Mouse (Mus musculus): ENCODE data around the gene Supt20.
A peak's percentile ranks its signal among the peaks of the same experiment; 100 is the strongest.

Gene Supt20

DNA sequence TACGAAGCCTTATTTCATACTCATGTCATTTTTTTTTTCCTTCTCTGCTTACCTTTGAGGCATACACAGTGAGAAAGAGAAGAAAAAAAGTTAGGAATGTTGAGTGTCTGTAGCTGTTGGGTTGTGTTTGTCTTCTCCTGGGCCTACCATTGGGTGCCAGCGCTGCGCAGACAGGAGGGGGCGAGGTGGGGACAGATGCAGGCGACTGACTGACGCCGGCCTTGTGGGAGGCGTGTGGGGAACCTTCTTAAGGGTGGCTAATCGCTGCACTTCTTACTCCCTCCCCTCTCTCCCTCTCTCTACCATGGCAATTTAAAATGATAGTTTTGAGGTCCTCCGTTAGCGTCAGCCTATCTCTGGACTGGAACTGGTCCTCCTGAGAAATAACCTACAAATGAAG is 63.5 kb downstream of the Supt20 start:
- DNase-seq, result peak; percentile 39 to 53

DNA sequence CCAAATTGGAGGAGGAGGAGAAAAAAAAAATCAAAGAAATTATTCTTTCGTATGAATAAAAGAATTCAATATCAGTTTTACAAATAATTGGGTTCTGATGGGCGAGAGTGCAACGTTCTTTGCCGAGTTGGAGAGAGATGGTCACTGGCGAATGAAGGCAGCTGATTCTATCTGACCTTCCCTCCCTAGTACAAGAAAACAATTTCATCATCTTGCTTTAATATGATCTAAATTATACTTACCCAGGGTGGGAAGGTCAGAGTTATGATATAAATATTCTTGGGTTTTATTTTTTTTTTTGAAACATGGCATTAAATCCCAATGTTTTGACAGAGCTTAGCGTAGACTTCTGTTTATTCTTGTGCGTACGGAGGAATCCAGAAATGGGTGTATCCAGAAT is 64.8 kb downstream of the Supt20 start:
- DNase-seq, result no peak

DNA sequence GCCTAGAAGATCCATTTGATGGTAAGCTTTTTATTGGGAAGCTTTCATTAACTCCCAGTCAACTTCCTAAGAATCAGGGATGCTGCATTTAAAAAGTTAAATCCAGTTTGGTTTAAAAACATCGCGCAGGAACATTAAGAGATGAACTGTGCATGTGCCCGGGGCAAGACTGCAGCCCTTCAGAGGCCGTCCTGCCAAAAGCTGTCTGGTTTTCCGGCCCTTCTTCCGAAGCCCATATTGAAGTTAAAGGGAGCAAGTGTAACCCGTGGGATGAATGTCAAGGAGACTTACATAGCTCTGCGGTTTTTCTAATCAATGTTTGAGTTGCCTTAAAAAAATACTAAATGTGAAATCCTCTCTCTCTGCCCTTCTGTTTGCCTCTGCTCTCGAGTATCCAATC is 66.6 kb downstream of the Supt20 start:
- no peak for DNase-seq

DNA sequence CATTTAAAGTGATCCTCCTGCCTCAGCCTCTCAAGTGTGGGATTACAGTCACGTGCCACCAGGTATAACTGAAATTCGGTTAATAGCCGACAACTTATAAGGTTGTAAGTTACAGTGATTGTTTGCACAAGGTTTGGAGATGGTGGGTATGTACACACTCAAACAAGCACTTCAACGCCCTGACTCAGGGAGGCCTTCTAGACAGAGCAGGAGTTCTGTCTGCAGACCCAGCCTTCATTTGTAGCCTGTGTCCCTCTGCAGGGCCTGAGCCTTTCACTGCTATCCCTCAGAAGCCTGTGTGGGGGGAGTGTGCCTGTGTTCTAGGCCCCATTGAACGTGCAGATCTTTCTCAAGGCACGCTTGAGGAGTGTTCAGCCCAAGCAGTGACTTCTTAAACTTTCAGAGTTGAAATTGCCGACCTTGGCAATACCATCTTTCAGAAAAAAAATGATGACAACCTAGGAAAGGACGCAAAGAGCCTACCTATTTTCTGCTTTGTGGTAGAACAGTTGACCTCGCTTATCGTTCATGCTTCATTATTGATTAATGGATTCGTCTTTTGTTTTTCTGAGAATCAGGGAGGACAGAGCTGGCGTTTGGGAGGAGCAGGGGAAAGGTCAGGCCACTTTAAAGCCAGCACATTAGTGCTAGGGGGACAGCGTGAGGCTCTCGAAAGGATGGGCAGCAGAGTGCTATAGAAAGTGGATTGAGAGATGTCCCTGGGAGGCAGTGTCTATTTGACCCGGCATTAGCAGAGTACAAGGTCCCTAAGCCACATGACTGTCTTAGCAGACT is 67.9 kb downstream of the Supt20 start:
- no peak for DNase-seq

DNA sequence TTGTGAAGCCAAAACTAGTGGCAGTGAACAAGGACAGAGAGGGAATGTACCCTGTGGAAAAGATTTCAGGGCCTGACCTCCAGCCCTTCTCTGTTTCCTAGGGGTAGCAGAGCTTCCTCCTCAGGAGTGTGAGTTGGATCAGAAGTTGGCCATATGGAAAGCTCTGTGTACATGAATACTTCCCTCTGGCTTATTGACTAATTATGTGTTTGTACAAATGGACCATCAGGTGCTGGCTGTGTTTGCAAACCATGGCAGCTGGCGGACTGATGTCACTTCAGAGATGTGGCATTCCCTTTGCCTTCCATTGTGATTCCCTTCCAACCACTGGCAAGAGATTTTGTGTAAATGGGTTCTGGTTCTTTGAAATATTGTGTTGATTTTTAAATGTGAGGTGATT is 68.7 kb downstream of the Supt20 start:
- no peak for DNase-seq

DNA sequence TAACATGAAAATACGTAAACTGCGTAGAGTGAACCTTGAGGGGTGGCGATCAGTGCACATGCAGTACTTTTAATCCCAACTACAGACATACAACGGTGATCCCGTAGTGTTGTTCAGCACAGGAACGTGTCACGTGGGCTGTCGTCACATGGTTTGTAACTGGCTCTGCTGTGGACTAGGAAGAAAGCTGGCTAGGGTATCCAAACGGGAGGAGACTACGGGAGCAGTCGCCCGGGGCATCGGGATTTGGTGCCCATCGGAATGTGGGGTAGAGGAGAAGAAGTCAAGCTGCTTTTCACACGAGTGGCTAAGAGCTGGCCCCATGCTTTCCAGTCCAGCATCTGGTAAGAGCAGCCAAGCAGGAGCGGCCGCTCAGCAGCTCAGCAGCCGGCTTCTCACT is 71.8 kb downstream of the Supt20 start:
- peak; percentile 49 to 66 for DNase-seq

DNA sequence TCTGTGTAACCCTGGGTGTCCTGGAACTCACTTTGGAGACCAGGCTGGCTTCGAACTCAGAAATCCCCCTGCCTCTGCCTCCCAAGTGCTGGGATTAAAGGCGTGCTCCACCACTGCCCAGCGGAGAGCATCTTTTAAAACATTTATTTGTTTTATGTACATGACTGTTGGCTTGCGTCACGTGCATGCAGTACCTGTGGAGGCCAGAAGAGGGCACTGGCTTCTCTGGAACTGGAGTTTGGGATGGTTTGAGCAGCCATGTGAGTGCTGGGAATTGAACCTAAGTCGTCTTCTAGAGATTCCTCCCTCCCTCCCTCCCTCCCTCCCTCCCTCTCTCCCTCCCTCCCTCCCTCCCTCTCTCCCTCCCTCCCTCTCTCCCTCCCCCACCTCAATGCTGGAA is 72.9 kb downstream of the Supt20 start:
- peak in 1 of 2 experiments; percentile 37 for DNase-seq

DNA sequence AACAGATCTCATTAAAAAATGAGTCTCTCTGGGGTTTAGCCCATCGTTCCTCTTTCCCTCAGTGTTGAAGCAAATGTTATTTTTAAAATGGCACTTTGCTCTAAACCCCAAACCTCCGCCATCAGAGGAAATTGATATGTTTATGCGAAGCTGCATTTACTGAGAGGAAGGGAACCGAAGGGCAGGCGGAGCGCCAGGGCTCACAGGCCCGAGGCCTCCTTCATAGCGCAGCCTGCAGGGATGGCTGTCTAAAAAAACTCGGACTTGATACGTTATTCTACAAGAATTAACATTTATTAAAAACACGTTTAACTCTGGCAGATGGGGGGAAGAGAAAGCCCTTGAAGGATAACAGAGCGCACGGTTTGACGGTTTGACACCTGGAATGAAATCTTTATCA is 73.4 kb downstream of the Supt20 start:
- DNase-seq, result no peak

DNA sequence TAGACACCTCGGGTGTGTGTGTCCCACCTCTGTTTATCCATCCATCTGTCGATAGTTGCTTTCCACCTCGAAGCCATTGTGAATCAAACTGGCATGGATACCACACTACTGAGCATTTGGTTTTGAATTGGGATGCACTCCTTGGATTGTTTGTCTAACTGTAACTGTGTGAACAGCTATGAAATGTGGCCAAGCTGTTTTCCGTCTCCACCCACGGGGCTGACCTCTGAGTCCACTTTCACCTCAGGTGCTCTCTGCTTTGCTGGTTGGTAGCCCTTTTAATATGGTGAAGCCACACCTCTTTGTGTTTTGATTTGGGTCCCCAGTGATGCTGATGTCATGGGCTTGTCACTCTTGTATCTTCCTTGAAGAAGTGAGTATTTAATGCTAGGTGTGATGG is 74.2 kb downstream of the Supt20 start:
- no peak for DNase-seq

DNA sequence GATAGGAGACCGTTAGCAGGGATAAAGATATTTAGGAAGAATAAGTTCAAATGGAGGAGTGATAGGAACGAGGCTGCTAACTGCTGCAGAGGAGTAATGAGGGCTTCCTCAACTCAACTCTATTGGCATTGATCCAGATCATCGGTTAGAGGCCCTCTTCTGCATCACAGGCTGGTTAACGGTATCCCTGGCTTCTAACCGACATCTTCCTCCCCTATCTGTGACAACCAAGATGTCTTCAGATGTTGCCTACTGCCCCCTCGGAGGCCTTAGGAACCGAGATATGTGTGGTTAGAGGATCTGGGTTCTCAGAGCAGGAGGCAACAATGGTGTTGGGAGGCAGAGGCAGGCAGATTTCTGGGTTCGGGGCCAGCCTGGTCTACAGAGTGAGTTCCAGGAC is 76.0 kb downstream of the Supt20 start:
- DNase-seq, result no peak

DNA sequence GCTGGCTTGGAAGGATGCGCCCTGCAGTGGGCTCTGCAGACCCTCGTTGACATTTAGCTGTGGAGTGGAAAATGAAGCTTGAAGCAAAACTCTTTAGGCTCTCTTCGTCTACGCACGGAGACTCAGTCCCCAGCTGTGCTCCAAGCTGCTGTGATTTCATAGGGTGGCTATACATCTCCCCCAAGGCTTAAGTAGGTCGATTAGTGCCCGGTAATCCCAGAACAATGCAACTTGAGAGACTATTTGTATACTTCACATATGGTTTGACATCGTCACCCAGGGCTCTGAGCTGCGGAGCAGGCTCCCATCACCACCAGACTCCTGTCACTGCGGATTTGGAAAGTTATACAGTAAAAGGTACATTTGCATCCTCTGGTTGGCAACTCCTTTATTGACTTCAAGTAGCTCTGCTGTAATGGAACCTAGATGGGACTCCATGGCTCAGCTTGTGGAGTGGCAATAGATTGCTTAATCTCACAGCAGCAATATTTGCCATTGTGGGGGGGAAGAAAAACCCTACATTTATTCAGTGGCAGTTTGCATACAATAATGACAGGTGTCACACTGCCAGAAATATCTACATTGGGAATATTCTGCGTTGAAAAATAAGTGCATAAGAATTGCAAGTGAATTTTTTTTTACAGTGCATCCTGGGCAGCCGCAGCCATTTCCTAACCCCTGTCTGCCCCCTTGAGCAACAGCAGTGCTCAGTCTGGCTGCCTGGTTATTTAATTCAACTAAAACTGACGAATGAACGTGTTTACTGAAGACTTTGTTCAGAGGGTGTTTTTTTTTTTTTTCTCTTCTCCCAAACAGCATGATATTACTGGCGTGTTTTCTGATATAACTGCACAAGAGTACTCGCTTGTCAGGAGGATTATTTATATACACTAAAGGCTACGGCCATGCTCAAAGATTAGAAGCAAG is 77.0 kb downstream of the Supt20 start:
- DNase-seq, result no peak

DNA sequence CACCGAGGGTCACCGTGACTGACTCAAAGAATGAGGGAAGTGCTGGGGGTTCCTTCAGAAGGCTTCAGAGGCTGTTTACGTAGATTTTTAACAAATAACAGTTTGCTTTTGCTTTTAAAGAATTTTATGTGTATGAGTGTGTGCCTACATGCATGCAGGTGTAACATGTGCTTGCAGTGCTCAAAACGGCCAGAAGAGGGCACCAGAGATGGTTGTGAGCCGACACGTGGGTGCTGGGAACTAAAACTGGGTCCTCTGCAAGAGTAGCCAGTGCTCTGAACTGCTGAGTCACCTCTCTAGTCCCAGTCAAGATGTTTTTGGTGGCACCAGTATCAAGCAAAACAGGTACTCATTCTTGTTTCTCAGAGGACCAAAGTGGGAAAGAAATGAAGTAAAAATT is 81.0 kb downstream of the Supt20 start:
- no peak for DNase-seq

DNA sequence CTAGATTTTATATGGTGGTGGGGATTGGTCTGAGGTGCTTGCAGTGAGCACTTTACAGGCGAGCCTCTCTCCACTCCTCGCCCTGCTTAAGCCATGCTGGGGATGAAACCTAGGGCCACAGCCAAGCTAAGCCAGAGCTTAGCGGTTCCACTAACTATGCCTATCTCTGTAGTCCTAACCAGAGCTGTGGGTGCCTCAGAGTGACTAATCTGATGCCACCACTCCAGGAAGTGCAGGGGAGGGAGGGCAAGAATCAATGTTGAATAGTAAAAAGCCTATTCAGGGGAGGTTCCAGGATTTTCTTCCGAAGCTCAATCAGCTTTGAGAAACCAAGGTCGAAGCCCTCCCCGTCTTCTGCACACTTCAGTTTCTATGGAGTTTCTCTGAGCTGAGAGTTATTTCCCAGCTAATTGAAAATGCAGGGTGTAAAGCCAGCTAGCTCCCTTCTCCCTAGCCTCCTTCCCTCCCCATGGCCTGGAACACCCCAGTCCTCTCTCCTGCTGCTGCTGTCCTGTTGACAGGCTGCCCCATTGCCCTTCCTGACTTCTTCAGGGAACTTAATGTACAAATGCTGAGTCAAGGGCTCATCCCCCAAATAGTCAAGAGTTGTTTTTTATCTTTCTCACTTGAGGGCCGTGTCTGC is 83.5 kb downstream of the Supt20 start:
- DNase-seq, result no peak
